Mouse (Mus musculus) thymus, postnatal 36 days (tissue): ENCODE data around the gene Smarcd3.

ENCODE experiments used
- DNase-seq, 2 experiments: peaks; one replicate each; pipeline ENCODE4 v3.0.0; 2022; ENCODE audit warnings: mixed read lengths in 2 of 2

Gene Smarcd3

DNA sequence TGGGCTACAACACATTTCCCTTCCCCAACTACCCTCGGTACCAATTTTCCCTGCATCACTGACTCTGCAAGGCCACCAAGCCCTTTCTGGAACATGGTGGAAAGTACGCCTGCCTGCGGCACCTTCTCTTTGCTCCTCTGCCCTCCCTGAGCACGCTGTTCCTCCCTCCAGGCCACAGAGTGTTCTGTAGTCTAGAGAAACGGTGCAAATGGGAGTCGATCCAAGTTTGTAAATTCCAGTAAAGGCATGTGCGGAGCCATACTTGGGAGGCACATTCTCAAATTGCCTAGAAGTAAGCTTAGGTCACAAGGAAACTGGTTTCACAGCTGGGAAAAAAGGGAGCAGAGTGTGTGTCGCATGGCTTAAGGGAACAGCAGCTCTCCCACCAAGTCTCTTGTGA is 4.1 kb downstream of the Smarcd3 start:
- DNase-seq, result no peak

DNA sequence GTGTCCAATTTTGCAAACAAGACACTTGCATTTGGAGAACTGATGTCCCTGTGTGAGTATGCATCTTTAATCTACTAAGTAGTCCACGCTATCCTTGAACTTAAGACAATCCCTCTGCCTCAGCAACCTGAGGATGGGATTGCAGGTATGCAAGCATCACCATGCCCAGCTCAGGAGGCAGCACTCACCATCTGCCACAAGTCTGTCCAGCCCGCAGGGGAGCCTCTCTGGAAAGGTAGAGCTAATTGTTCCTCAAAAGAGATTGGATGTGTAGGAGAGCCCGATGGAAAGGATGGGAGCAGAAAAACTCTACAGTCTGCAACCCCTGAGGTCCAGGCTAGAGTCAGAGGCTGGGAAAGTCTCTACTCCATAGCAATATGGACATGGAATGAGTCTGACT is 5.3 kb downstream of the Smarcd3 start:
- no peak for DNase-seq

DNA sequence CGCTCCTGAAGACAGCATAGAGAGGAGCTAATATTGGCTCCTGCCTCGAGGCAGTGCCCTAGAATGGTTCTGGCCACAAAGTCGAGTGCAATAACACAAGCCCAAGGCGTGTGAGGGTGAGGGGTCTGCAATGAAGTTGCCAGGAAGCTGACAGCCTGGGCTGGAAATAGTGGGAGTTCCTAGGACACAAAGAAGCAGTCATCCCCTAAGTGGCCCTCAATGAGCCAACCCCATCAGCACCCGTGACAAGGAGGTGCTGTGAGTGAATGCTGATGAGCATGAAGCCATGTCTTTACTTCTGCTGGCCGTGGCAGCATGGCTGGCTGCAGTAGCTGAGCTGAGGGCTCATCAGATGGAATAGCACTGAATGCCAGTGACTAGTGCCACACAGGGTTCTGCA is 9.1 kb downstream of the Smarcd3 start:
- no peak for DNase-seq

DNA sequence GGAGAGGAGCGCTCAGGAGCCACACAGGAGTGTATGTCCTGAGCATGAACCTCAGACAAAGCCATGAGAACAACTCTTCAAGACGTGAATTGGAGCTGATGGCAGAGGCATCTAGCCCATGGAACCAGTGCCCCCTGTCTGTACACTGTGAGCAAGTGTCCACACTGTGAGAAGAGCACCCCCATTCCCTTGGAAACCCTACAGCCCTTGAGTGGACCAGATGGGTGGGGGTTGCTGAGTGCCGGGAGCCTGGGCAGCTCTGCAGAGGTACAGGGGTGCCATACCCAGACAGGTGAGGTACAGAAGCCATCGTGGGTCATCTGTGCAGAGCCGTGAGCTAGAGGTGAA is 11.9 kb downstream of the Smarcd3 start:
- DNase-seq, result no peak

DNA sequence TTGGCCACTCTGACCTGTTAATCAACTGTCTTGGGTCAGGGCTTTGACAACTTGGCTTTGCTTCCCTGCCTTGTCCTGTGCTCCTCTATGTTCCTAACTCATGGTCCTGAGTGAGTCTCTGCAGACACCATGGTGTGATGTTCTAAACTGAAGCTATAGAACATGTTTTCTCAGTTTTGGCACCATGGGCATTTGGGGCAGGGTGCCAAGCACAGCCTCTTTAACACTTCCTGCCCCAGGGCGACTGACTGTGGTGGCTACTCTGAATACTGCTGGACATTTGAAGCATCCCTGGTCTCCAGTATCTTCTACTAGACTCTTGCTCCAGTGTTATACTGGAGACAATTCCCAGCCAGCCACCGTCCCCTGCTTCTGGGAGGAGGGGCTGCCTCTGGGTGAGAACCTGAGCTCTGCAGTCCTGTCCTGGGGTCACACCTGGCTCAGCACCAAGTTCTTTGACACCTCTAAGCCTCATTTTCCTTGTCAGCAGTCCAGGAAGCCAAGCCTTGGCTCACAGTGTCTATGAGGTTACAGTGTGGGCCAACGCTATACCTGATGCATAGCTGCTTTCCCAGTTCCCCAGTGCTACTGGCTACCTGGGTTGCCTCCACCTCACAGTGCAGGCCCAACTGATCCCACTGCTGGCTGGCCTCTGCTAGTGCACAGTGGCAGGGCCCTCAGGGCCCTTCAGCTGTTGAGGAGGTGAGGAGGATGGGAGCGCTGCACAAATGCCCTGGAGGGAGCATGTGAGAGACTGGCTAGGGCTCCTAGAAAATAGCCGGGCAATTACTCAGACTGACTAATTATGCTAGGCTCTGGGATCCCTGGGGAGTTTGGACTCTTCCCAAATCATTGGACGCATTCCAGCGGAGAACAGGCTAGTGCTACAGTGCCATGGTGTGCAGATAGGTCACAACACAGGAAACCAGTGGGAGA is 12.6 kb downstream of the Smarcd3 start:
- no peak for DNase-seq

DNA sequence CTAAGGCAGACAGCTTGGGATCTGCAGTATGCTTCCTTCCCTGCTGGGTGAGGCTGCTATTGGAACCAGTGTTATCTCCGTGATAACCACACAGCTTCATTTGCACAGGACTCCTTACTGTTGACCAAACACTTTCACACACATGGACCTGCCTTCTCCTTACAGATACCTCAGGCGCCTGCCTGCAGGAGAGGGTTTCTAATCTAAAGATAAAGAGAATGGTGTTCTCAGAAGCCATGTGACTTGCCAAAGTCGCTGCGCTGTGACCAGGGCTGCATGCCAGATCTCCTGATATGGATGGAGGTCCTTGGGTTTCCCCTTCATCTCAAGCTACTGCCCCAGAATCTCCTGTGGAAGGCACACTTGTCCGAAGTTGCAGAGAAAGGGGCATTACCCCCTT is 14.8 kb downstream of the Smarcd3 start:
- no peak for DNase-seq

DNA sequence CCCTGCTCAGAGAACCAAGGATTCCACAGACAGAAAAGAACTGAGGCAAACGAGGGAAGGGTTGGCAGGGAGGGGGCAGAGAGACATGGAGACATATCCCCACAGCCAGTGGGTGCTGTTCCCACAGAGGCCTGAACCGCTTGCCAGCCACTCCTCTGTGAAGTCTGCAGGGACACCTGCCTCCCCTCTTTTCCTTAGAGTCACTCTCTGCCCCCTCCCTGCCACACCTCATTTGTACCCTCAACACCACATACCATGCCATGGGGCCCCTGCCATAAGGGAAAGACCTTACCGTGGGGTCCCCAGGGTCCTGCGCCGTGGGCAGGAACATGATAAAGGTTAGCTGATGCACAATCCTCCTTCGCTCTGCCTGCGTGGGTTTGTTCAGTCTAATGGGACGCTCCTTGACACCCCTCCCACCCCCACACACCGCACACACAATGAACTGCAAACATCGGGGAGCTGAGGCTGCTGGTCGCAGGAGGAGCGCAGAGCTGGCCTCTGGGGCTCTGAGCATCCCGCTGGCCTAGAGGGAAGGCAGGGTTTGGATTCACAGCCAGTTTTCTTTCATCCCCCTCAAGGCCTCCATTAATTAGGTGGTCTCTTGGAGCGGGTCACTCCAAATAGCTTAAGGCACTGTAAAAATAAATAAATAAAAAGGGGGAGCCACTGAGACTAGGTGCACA is 18.1 kb downstream of the Smarcd3 start:
- no peak for DNase-seq

DNA sequence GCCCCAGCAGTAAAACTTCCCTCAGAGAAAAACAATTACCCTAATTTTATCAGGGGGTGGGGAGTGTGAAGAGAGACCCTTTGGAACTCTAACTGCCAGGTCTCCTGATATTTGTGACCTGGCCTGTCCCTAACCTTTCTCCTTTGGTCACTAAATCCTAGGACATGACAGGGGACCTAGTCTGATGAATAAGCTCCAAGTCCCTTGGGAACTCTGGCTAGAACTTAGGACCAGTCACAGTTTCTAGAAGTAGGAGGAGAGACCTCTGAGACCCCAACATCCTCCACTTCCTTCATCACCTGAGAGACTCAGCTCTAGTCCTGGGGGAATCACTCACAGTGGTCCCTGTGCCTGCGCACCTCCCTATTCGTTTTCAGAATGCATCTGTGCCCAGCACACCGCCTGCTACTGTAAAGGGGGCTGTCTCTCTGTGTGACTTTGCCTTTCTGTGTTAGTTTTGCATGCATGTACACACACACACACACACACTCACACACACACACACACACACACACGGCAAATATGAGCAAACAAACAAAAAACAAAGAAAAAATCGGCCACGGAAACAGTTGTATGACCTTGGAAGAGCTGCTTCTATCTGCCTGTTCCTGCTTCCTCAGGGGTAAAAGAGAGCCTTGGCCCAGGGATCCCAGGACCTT is 18.8 kb downstream of the Smarcd3 start:
- DNase-seq, result no peak

DNA sequence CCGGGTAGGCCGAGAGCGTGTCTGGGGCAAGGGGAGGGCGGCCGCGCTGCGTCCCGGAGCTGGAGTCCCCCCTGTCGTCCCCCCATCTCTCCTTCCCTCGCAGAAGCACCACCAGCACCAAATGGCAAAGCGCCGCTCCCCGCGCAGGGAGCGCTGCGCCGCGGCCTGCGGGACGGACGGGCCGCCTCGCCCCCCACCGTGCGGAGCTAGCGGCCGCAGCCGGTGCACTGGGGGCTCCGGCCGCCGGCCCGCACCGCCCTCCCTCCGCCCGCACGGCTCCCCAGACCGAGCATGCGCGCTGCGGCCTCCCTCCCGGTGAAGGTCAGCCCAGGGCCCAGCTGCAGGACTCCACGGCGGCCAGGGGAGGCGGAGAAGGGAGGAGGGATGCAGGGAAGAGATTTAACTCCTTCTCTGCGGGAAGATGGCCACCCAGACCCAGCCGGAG is 19.5 kb downstream of the Smarcd3 start:
- no peak for DNase-seq

DNA sequence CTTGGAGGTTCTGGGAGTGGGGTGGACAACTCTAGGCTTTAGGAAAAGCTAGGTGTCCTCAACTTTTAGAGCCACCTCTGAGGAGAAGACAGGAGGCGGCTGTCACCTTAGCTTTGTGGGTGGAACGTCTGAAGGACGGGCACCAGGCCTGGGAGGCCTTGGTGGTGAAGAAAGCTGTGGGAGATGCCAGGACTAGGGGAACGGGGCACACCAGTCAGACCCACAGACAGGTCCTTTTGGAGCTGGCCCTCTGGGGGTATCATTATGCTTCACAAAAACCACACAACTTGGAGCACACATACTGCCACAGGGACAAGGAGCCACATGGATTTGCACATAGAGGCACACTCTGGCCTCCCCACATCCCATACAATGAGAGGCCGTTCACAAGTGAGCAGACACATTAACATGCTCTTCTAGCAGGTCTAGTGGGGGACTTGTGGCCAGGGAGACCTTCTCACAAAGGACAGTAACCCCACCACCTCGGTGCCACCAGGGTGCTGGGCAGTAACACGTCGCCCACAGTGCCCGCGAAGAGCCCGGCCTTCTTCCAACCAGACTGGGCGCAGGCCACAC is 20.0 kb downstream of the Smarcd3 start:
- no peak for DNase-seq

DNA sequence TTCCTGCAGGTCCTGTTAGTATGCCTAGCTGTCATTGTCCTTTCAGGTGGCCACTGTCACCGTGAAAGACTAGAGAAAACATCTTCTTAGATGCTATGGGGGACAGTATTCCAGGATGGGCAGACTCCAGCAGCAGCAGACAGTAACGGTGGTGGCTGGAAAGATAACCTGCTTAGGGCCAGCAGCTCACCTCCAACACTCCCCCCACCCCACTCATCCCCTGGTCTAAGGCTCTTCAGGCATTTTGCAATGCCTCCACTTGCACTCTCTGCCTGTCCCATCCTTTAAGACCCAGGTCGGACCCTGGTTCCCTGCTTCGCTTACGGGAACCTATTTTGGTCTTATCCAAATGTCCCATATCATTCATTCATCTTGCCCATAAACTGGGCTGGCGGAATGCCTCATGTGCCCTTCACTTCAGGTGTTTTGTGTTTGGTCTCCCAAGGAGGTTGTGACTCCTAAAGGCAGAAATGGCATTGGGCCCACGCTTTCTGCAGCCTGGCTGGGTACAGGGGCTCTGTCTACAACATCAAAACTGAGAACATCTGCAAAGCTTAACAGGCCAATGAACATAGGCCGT is 20.7 kb downstream of the Smarcd3 start:
- DNase-seq, result no peak

DNA sequence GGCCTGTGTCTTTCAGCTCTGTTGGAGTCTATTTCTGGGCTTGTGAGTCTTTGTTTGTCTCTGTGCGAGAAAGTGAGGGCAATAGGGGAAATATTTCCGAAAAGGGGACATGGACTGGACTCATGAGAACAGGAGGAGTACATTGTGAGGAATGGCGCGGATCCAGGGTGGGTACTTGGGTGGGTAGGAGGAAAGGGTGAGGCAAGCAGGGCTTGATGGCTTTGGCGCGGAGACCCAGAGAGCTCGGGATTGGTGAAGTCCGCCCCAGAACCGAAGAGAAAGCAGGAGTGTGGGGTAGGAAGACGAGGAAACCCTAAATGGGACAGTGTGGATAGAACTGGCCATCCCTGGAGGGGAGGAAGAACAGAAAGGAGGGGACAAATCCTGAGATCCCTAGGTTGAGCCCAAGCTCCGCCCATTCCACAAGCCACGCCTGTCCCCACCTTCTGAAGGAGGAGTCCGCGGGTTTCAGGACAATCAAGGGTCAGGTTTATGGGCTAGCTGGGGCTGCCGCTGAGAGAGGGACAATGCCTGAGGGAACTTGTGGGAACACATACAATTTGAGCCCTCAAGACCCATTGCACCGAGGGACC is 21.4 kb downstream of the Smarcd3 start:
- no peak for DNase-seq

DNA sequence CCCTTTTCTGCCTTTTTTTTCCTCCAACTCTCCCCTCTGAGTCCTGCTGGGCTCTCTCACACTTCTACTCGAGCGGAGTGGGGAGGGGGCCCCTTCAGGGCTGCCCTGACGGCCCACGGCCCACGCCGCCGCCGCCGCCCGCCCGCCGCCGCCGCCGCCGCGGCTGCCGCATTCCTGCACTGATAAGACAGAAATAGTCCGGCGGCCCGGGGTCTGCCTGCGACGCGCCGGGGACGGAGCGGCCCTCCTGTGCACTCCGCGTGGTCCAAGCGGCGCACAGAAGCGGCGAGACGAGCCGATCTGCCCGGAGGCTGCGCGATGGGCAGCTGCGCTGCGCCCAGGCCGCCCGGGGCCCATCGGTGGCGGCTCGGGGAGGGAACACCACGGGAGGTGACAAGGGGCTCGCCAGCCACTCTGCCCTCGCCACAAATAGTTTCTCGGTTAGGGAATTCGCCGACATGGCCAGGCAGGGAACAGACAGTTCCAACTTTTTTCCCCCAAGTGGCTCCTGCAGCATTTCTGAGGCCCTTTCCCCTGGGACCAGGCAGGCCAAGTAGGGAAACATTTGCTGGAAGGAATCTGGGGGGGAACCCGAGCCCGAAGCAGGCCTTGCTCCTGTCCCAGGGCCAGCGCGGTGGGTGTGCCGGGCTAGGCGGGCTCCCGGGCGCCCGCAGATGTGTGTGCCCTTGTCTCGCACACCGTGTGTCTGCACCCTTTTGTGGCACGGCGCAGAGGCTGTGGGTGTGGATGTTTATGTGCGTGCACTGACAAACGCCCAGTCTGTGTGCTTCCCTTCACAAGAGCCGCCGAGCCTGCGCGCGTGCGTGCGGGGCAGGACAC is 22.1 kb downstream of the Smarcd3 start:
- no peak for DNase-seq

DNA sequence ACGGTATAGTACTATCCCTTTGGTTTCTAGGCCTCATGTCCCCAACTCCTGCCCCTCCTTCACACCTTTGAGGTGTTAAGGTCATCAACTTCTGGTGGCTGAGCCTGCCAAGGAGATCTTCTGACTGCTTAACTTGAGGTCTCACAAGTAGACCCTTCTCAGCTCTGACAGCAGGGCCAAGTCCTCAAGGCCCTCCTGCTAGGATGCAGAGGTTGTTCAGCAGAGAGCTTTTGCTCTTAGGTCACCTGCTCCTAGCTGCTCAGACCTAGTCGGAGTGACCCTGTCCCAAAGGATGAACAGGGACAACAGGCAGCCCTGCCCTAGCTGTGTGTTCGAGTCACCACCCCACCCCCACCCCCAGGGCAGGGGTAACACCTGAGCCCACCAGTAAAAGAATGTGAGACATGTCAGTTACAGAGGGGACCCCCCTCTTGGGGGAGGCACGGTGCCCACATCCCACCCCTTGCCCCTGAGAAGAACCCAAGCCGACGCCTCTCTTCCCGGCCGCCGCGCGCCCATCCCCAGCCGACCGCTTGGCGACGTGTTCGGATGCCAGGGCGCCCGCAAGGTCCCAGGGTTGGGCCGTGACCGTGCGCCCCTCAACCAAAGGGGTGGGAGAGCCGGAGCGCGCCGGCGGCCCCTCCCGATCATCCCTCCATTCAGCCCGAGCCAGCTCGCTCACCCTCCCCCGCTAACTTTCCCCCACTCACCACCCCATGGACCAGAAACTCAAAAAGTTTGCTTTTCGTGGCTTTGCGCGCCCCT is 23.0 kb downstream of the Smarcd3 start:
- no peak for DNase-seq

DNA sequence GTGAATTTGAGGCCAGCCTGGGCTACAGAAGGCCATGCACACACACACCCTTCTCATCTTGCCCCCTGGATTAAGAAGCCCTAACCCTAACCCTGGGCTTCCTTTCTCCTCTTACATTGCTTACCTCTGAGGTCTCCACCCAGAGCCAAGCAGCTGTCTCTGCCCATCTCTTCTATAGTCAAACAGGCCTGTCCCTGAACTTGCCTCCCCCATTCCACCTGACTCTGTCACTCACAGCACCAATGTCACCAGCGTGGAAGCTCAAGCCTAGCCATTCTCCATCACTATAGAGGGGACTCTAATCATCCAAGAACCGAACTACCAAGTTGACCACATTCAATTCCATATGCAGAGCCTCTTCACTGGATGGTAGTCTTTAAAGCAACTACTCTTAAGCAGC is 24.0 kb downstream of the Smarcd3 start:
- no peak for DNase-seq

DNA sequence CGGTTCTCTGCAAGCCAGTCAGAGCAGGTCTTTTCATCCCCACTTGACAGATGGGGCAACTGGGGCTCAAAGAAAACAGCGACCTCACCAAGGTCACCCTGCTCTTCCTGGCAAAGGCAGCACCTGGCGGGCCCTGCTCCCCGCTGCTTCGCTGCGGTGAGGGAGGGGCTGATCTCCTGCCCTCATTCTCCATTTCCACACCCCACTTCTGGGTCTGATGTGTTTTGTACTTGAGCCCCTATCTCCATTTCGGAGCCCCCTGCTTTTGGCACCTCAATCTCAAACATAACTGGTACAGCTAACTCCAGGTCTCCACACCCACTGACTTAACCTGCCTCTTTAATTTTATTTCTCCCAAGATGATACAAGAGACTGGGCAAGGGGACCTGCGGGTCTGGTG is 25.1 kb downstream of the Smarcd3 start:
- no peak for DNase-seq

DNA sequence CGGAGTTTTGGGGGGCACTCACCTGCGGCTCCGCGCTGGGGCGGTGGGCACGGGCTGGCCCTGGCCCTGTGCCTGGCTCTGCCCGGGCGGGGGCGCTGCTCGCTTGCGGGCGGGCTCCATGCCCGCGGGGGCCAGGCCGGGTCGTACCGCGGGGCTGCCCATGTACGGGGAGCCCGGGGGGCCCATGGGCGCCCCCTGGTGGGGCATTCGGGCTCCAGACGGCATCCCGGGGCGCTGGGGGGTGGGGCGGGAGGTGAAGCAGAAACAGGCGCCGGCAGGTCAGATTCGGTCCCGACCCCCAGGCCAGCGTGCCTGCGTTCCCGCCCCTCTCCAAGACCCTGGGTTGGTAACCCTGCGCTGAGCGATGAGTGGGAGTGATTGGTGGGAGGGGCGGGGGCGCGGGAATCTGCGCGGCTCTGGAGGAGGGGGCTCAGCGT is 25.6 kb downstream of the Smarcd3 start:
- DNase-seq, result peak; percentile 74 to 78

DNA sequence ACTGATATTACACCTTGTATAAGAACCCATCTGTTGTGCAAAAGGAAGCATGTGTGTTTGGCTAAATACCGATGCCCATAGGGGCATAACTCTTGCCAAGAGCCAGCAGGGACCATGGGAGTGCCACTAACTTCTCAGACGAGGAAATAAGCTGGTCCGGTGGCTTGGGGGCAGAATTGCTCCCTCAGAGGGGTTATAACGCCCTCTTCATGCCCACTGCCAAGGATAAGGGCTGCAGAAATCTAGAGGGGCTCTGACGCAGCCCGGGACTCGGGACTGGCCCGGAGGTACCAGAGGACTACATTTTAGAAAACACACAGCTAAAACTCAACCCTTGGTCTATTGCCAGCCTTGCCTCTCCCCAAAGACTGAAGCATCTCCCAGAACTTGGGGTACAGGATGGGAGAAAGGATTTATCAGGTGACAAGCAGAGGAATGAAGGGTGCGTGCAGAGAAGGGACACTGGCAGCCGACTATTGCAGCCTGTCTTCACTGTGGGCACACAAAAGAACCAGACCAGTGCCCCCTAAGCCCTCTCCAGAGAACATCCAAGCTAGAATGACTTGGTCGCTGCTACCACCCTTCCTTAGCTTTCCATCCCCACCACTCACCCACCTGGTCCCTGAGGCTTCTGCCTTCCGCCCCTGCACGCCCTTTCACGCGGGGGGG is 26.2 kb downstream of the Smarcd3 start:
- no peak for DNase-seq

DNA sequence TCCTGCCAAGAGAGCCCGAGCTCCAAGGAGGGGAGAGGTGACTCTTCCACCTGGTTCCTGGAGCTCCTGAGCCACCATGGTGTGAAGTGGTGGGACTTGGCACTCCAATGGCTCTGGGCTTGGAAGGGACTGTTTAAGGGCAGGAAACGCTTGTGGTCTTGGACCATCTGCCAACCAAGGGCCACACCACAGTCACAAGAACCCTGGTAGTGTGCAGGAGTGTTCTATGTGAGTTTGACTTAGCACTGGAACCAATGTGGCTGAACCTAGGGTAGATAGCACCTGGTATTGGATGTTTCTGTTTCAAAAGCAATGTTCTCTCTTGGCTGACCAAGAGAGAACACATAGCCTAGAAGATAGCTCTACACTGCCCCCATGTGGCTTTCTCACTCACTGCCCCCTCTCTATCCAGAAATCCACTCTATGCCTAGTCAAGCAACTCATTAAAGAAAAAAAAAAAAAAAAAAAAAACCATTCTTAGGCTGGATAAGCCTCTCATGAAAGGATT is 26.9 kb downstream of the Smarcd3 start:
- DNase-seq, result peak; percentile 55 to 64
